Mouse (Mus musculus): ENCODE measurements around the gene Creb5.

DNA sequence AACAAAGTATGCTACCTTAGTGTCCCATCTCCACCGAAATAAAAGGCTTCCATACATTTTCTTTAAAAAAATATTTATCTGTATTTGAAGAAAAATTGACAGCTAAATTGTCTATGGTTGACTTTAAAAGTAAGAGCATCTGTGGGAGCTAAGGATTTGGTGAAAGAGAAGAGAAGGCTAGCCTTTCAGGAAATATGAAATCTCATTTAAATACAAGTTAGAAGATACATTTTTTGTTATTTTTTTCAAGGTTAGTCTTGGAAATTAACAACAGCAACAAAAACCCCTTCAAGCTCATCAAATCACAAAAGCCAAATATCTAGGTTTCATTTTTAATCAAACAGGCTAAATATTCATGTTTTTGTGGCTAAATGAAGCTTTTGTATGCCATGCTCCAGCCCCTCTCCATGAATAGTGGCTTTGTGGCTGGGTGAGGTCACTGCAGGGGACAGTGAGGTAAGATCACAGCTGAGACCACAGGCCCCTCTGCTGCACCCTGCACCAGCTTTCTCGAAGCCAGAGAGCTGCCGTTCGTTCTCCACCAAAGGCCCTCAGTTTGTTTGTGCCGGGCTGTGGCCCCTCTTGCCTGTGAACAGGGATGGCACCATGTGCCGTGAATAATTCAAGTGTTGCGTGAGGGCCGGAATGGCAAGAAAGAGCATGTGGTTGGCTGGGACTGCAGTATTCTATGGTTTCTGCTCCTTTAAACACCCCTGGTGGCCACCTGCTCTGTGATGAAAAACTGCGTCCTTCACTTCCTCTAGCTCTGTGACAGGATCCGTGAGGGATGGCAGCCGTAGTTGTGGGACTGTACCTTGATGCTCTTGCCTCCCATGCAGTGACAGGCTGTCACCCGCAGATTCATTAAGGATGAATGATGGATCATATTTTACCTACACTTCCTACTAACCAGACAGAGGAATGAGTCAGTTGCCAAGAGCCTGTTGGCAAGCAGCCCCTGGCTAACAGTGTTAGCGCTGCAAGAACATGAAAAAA is 350.6 kb downstream of the Creb5 start:
- TF ChIP-seq TAL1 (IDR thresholded peaks at IDR 0.05; ENCODE audit: low read length): no peak
- no peak for TF ChIP-seq GATA1 (IDR thresholded peaks at IDR 0.05; ENCODE audit: low read length)

Data from erythroblast, embryonic 14.5 days (primary cell).